17 mouse cellular contexts compared by ENCODE assay signal in genomic region chr3:136863127-136863526, GRCm38 (mm10).
DNase-seq lines count a peak whose midpoint lies in the region; ATAC-seq and TF ChIP-seq lines count a peak whose summit lies in the region.
"Had no signal": no experiment of that assay in that cellular context is flagged by ENCODE, and none has a peak within 500 bp of the region (broad histone marks: within the 10 kb centered on the region; RNA-seq: fewer than 3 reads in every experiment).

No protein-coding gene starts in this region.

- H3K36me3 ChIP-seq in heart, embryonic 11.5 days (ENCODE audit: control insufficient read depth, insufficient read depth, low read length), result no peaks in the 10 kb centered on the region
- no peaks in the 10 kb centered on the region for H3K36me3 ChIP-seq in liver, postnatal 0 days (replicated peaks; ENCODE audit: insufficient read depth, low read length)
- H3K36me3 ChIP-seq in liver, embryonic 12.5 days, result no peaks in the 10 kb centered on the region
- no peaks in the 10 kb centered on the region for H3K36me3 ChIP-seq in MEL (ENCODE audit: control insufficient read depth in 1 of 2, insufficient read depth in 2 of 2, low read length in 2 of 2)
- no peaks in the 10 kb centered on the region for H3K36me3 ChIP-seq in hindbrain, embryonic 13.5 days
- H3K36me3 ChIP-seq: embryonic facial prominence, embryonic 13.5 days; G1E; kidney, embryonic 15.5 days; limb, embryonic 13.5 days had no signal

- no peaks in the 10 kb centered on the region for H3K4me1 ChIP-seq in heart, embryonic 11.5 days (ENCODE audit: control insufficient read depth, insufficient read depth, low read length)
- H3K4me1 ChIP-seq in liver, postnatal 0 days (ENCODE audit: insufficient read depth), result no peaks in the 10 kb centered on the region
- H3K4me1 ChIP-seq in liver, embryonic 12.5 days, result no peaks in the 10 kb centered on the region
- no peaks in the 10 kb centered on the region; a peak in 1 of 4 replicates for H3K4me1 ChIP-seq in MEL (ENCODE audit: control insufficient read depth in 1 of 2, insufficient read depth in 2 of 2, low read length in 2 of 2)
- peaks cover 4% of the 10 kb centered on the region; the same call in 1 of the 2 replicates for H3K4me1 ChIP-seq in hindbrain, embryonic 13.5 days (replicated peaks)

- no peaks in the 10 kb centered on the region for H3K27me3 ChIP-seq in heart, embryonic 11.5 days (ENCODE audit: control insufficient read depth, insufficient read depth, low read length)
- no peaks in the 10 kb centered on the region for H3K27me3 ChIP-seq in liver, postnatal 0 days (ENCODE audit: insufficient read depth, low read length)
- no peaks in the 10 kb centered on the region for H3K27me3 ChIP-seq in liver, embryonic 12.5 days (replicated peaks)
- no peaks in the 10 kb centered on the region for H3K27me3 ChIP-seq in MEL (ENCODE audit: control insufficient read depth in 1 of 2, insufficient read depth in 2 of 2, low read length in 2 of 2)
- no peaks in the 10 kb centered on the region for H3K27me3 ChIP-seq in hindbrain, embryonic 13.5 days
- H3K27me3 ChIP-seq: embryonic facial prominence, embryonic 13.5 days; kidney, embryonic 15.5 days; limb, embryonic 13.5 days had no signal

- no peak overlapping the region for H3K9ac ChIP-seq in heart, embryonic 11.5 days (ENCODE audit: low read depth, low read length)
- no peak overlapping the region for H3K9ac ChIP-seq in liver, postnatal 0 days (replicated peaks)
- H3K9ac ChIP-seq in liver, embryonic 12.5 days, result no peak overlapping the region
- H3K9ac ChIP-seq in MEL (ENCODE audit: control insufficient read depth, low read depth, low read length, poor library complexity, severe bottlenecking), result no peak overlapping the region
- H3K9ac ChIP-seq in hindbrain, embryonic 13.5 days, result no peak overlapping the region
- H3K9ac ChIP-seq: embryonic facial prominence, embryonic 13.5 days; hindbrain, embryonic 14.5 days; kidney, embryonic 15.5 days; limb, embryonic 13.5 days had no signal

- H3K79me2 ChIP-seq in MEL (ENCODE audit: control insufficient read depth, insufficient read depth, low read length, poor library complexity), result no peaks in the 10 kb centered on the region

- no peak overlapping the region for H3K27ac ChIP-seq in heart, embryonic 11.5 days (ENCODE audit: low read depth, low read length)
- no peak overlapping the region for H3K27ac ChIP-seq in liver, postnatal 0 days (ENCODE audit: low read depth)
- no peak overlapping the region for H3K27ac ChIP-seq in liver, embryonic 12.5 days
- H3K27ac ChIP-seq in MEL (ENCODE audit: control insufficient read depth, low read depth, low read length), result no peak overlapping the region
- no peak overlapping the region for H3K27ac ChIP-seq in hindbrain, embryonic 13.5 days
- H3K27ac ChIP-seq: embryonic facial prominence, embryonic 13.5 days; hindbrain, embryonic 14.5 days; kidney, embryonic 15.5 days; limb, embryonic 13.5 days had no signal

- DNase-seq in heart, adult 11 months, result peak; percentile 66
- DNase-seq in liver, postnatal 0 days, result no peak
- DNase-seq in 416B (ENCODE audit: low read depth), result peak; percentile 16
- DNase-seq in MEL (ENCODE audit: low read depth, low spot score), result no peak
- DNase-seq: adrenal gland, postnatal 14 days; cerebellum, postnatal 10 days; gastrocnemius, postnatal 10 days; kidney, postnatal 4 days; retina, postnatal 1 day had no signal

- ATAC-seq in heart, embryonic 11.5 days (replicated peaks; ENCODE audit: insufficient number of reproducible peaks, low FRiP score, low TSS enrichment), result no peak
- ATAC-seq in liver, postnatal 0 days, result no peak
- no peak for ATAC-seq in liver, embryonic 12.5 days
- ATAC-seq in hindbrain, embryonic 13.5 days (ENCODE audit: low FRiP score), result no peak

- H3K4me3 ChIP-seq in heart, embryonic 11.5 days (ENCODE audit: low read depth, low read length), result no peak overlapping the region
- no peak overlapping the region for H3K4me3 ChIP-seq in liver, postnatal 0 days (ENCODE audit: low read depth, low read length)
- no peak overlapping the region for H3K4me3 ChIP-seq in liver, embryonic 12.5 days
- H3K4me3 ChIP-seq in MEL (ENCODE audit: control insufficient read depth in 1 of 2, insufficient read depth in 1 of 2, low read depth in 2 of 2, low read length in 2 of 2), result no peak overlapping the region
- H3K4me3 ChIP-seq in hindbrain, embryonic 13.5 days, result no peak overlapping the region
- H3K4me3 ChIP-seq: embryonic facial prominence, embryonic 13.5 days; kidney, embryonic 15.5 days; limb, embryonic 13.5 days had no signal

- TF ChIP-seq RAD21 in MEL (IDR thresholded peaks at IDR 0.05; ENCODE audit: low read depth, low read length), result peak; percentile 18

- no peaks in the 10 kb centered on the region for H3K9me3 ChIP-seq in heart, embryonic 11.5 days (replicated peaks; ENCODE audit: control insufficient read depth, low read length)
- no peaks in the 10 kb centered on the region for H3K9me3 ChIP-seq in liver, postnatal 0 days (ENCODE audit: low read length)
- H3K9me3 ChIP-seq in liver, embryonic 12.5 days (replicated peaks), result no peaks in the 10 kb centered on the region
- H3K9me3 ChIP-seq in MEL (replicated peaks; ENCODE audit: insufficient read depth, low read length), result no peaks in the 10 kb centered on the region
- H3K9me3 ChIP-seq in hindbrain, embryonic 13.5 days, result no peaks in the 10 kb centered on the region
- H3K9me3 ChIP-seq: embryonic facial prominence, embryonic 13.5 days; G1E; kidney, embryonic 15.5 days; limb, embryonic 13.5 days had no signal

- WGBS in heart, embryonic 11.5 days (ENCODE audit: insufficient replicate concordance), result 87% methylated on average over 5 of the region's 5 CpGs
- WGBS in liver, postnatal 0 days (ENCODE audit: insufficient replicate concordance), result 75% methylated on average over 5 of the region's 5 CpGs
- WGBS in liver, embryonic 12.5 days (ENCODE audit: insufficient replicate concordance), result 69% methylated on average over 5 of the region's 5 CpGs
- 90% methylated on average over 5 of the region's 5 CpGs for WGBS in hindbrain, embryonic 13.5 days

- TF ChIP-seq POLR2A in MEL (IDR thresholded peaks at IDR 0.05; ENCODE audit: control insufficient read depth in 1 of 2, insufficient read depth in 1 of 2, low read depth in 1 of 2, low read length in 2 of 2, poor library complexity in 1 of 2), result no peak

- no peak overlapping the region for H3K4me2 ChIP-seq in heart, embryonic 11.5 days
- H3K4me2 ChIP-seq in liver, postnatal 0 days (ENCODE audit: low read depth, low read length), result no peak overlapping the region
- no peak overlapping the region for H3K4me2 ChIP-seq in liver, embryonic 12.5 days
- H3K4me2 ChIP-seq in hindbrain, embryonic 13.5 days, result no peak overlapping the region
- H3K4me2 ChIP-seq: embryonic facial prominence, embryonic 13.5 days; hindbrain, embryonic 14.5 days; kidney, embryonic 15.5 days; limb, embryonic 13.5 days had no signal

- peak; percentile 20; the same call in 1 of the 2 replicates for TF ChIP-seq CTCF in liver, postnatal 0 days (IDR thresholded peaks at IDR 0.05; ENCODE audit: low read depth)
- TF ChIP-seq CTCF in MEL (IDR thresholded peaks at IDR 0.05 in 2 of 3, conservative IDR thresholded peaks at IDR 0.05 in 1 of 3; ENCODE audit: control insufficient read depth in 1 of 3, insufficient read depth in 1 of 3, low read depth in 2 of 3, low read length in 3 of 3, poor library complexity in 1 of 3, severe bottlenecking in 1 of 3), result peak in 1 of 3 experiments; percentile 28; a peak in 2 of 6 replicates

- no peak for TF ChIP-seq EP300 in liver, postnatal 0 days (IDR thresholded peaks at IDR 0.05; ENCODE audit: low read depth)
- TF ChIP-seq EP300 in MEL (IDR thresholded peaks at IDR 0.05; ENCODE audit: low read depth in 1 of 2, low read length in 2 of 2), result no peak

TF ChIP-seq in MEL, 35 proteins besides CTCF, POLR2A, EP300 and RAD21:
- TF ChIP-seq SMC3 (IDR thresholded peaks at IDR 0.05; ENCODE audit: low read depth, low read length), result 0 out of 2 replicates have a peak, but pooled peaks have one; percentile 11
- TF ChIP-seq POLR2AphosphoS2 (IDR thresholded peaks at IDR 0.05; ENCODE audit: low read length), result no peak

Comparison
In these comparisons a context has a peak if more than half of its experiments do, and no peak if none do; other contexts are left out.
1. DNase-seq: peak in heart, adult 11 months (single experiment) and 416B (single experiment); none in liver, postnatal 0 days (single experiment) and MEL (single experiment).